Comparison of ENCODE assay signal across 20 mouse cellular contexts in genomic region chr13:6862186-6862585, GRCm38 (mm10).
DNase-seq lines count a peak whose midpoint lies in the region; ATAC-seq lines count a peak whose summit lies in the region.
"Had no signal": no experiment of that assay in that cellular context is flagged by ENCODE, and none has a peak within 500 bp of the region (broad histone marks: within the 10 kb centered on the region; RNA-seq: fewer than 3 reads in every experiment).

No protein-coding gene starts in this region.

- H3K9me3 ChIP-seq in kidney, embryonic 16.5 days (ENCODE audit: low read length): no peaks in the 10 kb centered on the region
- H3K9me3 ChIP-seq in midbrain, embryonic 11.5 days (ENCODE audit: control insufficient read depth, low read length): no peaks in the 10 kb centered on the region
- no peaks in the 10 kb centered on the region for H3K9me3 ChIP-seq in midbrain, embryonic 15.5 days
- H3K9me3 ChIP-seq: embryonic facial prominence, embryonic 15.5 days; G1E; heart, embryonic 12.5 days; hindbrain, embryonic 10.5 days; hindbrain, embryonic 15.5 days had no signal

- WGBS in kidney, embryonic 16.5 days: 66% methylated on average over 1 of the region's 1 CpGs
- WGBS in midbrain, embryonic 11.5 days: 87% methylated on average over 1 of the region's 1 CpGs
- WGBS in midbrain, embryonic 15.5 days: 76% methylated on average over 1 of the region's 1 CpGs

- H3K4me2 ChIP-seq in kidney, embryonic 16.5 days (replicated peaks; ENCODE audit: low read depth, low read length): no peak overlapping the region
- H3K4me2 ChIP-seq in midbrain, embryonic 11.5 days: no peak overlapping the region
- H3K4me2 ChIP-seq in midbrain, embryonic 15.5 days: no peak overlapping the region
- H3K4me2 ChIP-seq: embryonic facial prominence, embryonic 15.5 days; heart, embryonic 12.5 days; hindbrain, embryonic 15.5 days had no signal

- no peak for ATAC-seq in kidney, embryonic 16.5 days (ENCODE audit: low FRiP score, low TSS enrichment)
- ATAC-seq in midbrain, embryonic 11.5 days (ENCODE audit: low FRiP score): no peak
- no peak for ATAC-seq in midbrain, embryonic 15.5 days (replicated peaks)
- ATAC-seq: CD4-positive, CD25-positive, alpha-beta regulatory T cell, adult 4 months; forebrain, embryonic 16.5 days had no signal

- H3K4me1 ChIP-seq in kidney, embryonic 16.5 days (ENCODE audit: insufficient read depth, low read length): no peaks in the 10 kb centered on the region
- no peaks in the 10 kb centered on the region for H3K4me1 ChIP-seq in midbrain, embryonic 11.5 days (ENCODE audit: control insufficient read depth, insufficient read depth, low read length)
- no peaks in the 10 kb centered on the region for H3K4me1 ChIP-seq in midbrain, embryonic 15.5 days
- H3K4me1 ChIP-seq: embryonic facial prominence, embryonic 15.5 days; heart, embryonic 12.5 days; hindbrain, embryonic 10.5 days; hindbrain, embryonic 15.5 days had no signal

- no peak overlapping the region for H3K4me3 ChIP-seq in kidney, embryonic 16.5 days (ENCODE audit: low read length)
- H3K4me3 ChIP-seq in midbrain, embryonic 11.5 days (ENCODE audit: low read depth, low read length): no peak overlapping the region
- H3K4me3 ChIP-seq in midbrain, embryonic 15.5 days: no peak overlapping the region
- H3K4me3 ChIP-seq: embryonic facial prominence, embryonic 15.5 days; erythroblast, embryonic 14.5 days; heart, embryonic 12.5 days; hindbrain, embryonic 10.5 days; hindbrain, embryonic 15.5 days had no signal

- no peaks in the 10 kb centered on the region for H3K27me3 ChIP-seq in kidney, embryonic 16.5 days (ENCODE audit: insufficient read depth, low read length)
- no peaks in the 10 kb centered on the region for H3K27me3 ChIP-seq in midbrain, embryonic 11.5 days (ENCODE audit: control insufficient read depth, insufficient read depth, low read length)
- H3K27me3 ChIP-seq in midbrain, embryonic 15.5 days (replicated peaks): no peaks in the 10 kb centered on the region
- H3K27me3 ChIP-seq: embryonic facial prominence, embryonic 15.5 days; heart, embryonic 12.5 days; hindbrain, embryonic 15.5 days had no signal

- peak; percentile 12 to 16 for DNase-seq in cerebellum, postnatal 10 days
- no peak for DNase-seq in cerebellum, postnatal 36 days
- DNase-seq in kidney, postnatal 4 days: peak; percentile 2
- peak; percentile 54 for DNase-seq in midbrain, embryonic 11.5 days (ENCODE audit: low spot score, missing footprints)
- DNase-seq in NIH3T3 (ENCODE audit: low read depth): peak; percentile 1
- DNase-seq: adrenal gland, postnatal 10 days; B cell, adult 2 months; cerebellum, adult 11-12 months; cerebellum, adult 9-10 months; gastrocnemius, postnatal 14 days had no signal

- no peak overlapping the region for H3K9ac ChIP-seq in kidney, embryonic 16.5 days (replicated peaks; ENCODE audit: low read length)
- no peak overlapping the region for H3K9ac ChIP-seq in midbrain, embryonic 11.5 days (ENCODE audit: low read length)
- no peak overlapping the region for H3K9ac ChIP-seq in midbrain, embryonic 15.5 days
- H3K9ac ChIP-seq: embryonic facial prominence, embryonic 15.5 days; heart, embryonic 12.5 days; hindbrain, embryonic 15.5 days had no signal

- H3K36me3 ChIP-seq in kidney, embryonic 16.5 days (ENCODE audit: insufficient read depth, low read length): no peaks in the 10 kb centered on the region
- H3K36me3 ChIP-seq in midbrain, embryonic 11.5 days (ENCODE audit: control insufficient read depth, insufficient read depth, low read length): no peaks in the 10 kb centered on the region
- H3K36me3 ChIP-seq in midbrain, embryonic 15.5 days (replicated peaks): no peaks in the 10 kb centered on the region
- H3K36me3 ChIP-seq: embryonic facial prominence, embryonic 15.5 days; G1E; heart, embryonic 12.5 days; hindbrain, embryonic 10.5 days; hindbrain, embryonic 15.5 days had no signal

- H3K27ac ChIP-seq in kidney, embryonic 16.5 days (ENCODE audit: low read length): no peak overlapping the region
- no peak overlapping the region for H3K27ac ChIP-seq in midbrain, embryonic 11.5 days (ENCODE audit: low read depth, low read length)
- no peak overlapping the region for H3K27ac ChIP-seq in midbrain, embryonic 15.5 days
- H3K27ac ChIP-seq: embryonic facial prominence, embryonic 15.5 days; hindbrain, embryonic 10.5 days; hindbrain, embryonic 15.5 days had no signal

Comparison
In these comparisons a context has a peak if more than half of its experiments do, and no peak if none do; other contexts are left out.
1. DNase-seq: peak in cerebellum, postnatal 10 days (2 of 2), kidney, postnatal 4 days (2 of 2), midbrain, embryonic 11.5 days (single experiment) and NIH3T3 (single experiment); none in cerebellum, postnatal 36 days (0 of 2).